Mouse (Mus musculus) limb, embryonic 10.5 days (tissue): ENCODE results near the gene Atl1. TPM values are rescaled to one million over a fixed set of nuclear protein-coding genes. Genes with fewer than 3 reads are reported as not detected.

ENCODE experiments used
- DNase-seq: peaks from one replicate; pipeline ENCODE4 v3.0.0-alpha.2; 2017; ENCODE audit warnings: low spot score
- H3K27ac ChIP-seq: fragments of 300-500 bp; sonication (generic); 2 replicates; pipeline ENCODE4 v1.5.1; 2016; ENCODE audit warnings: mild to moderate bottlenecking
- H3K27me3 ChIP-seq: fragments of 300-500 bp; sonication (generic); 2 replicates; pipeline ENCODE4 v1.6.1; 2016; ENCODE audit warnings: low read depth, mild to moderate bottlenecking; ENCODE audit not compliant: poor library complexity, severe bottlenecking
- H3K36me3 ChIP-seq: fragments of 300-500 bp; sonication (generic); 2 replicates; pipeline ENCODE4 v1.6.1; 2016; ENCODE audit warnings: mild to moderate bottlenecking, moderate library complexity
- H3K4me1 ChIP-seq: fragments of 300-500 bp; sonication (generic); 2 replicates; pipeline ENCODE4 v1.6.1; 2016
- H3K4me3 ChIP-seq: fragments of 300-500 bp; sonication (generic); 2 replicates; pipeline ENCODE4 v1.5.1; 2016; ENCODE audit warnings: mild to moderate bottlenecking, moderate library complexity
- H3K9me3 ChIP-seq: fragments of 300-500 bp; sonication (generic); replicated peaks from 2 replicates; pipeline ENCODE4 v1.6.1; 2016; ENCODE audit warnings: mild to moderate bottlenecking
- WGBS: fragments of 180-500 bp; shearing (Covaris S2); methylation state at CpG from one replicate; pipeline ENCODE4 v1.1.7; 2016; 5-methylcytosine and 5-hydroxymethylcytosine counted together
- polyA plus RNA-seq: library from polyadenylated mRNA; unstranded; fragments of >200 nt; fragmentation: Nextera tagmentation; extraction: Ambion mirVana; gene quantifications from 2 replicates; pipeline ENCODE4 v1.2.1, GENCODE M21; 2016

Atl1 gene
- polyA plus RNA-seq, 1 experiment from 2014 or later: 4.7 TPM

GRCm38 (mm10) chr12:69923128-69923527, 30.7 kb downstream of the Atl1 start:
- Histone ChIP-seq H3K36me3 (no peaks in the 10 kb centered on the region), H3K27ac (no peak overlapping the region), H3K4me1 (no peaks in the 10 kb centered on the region), H3K4me3 (no peak overlapping the region), H3K27me3 (no peaks in the 10 kb centered on the region), H3K9me3 (no peaks in the 10 kb centered on the region)
- DNase-seq: no peak
- WGBS: 89% methylated on average over 3 of the region's 3 CpGs

GRCm38 (mm10) chr12:69923603-69924002, 31.2 kb downstream of the Atl1 start:
- Histone ChIP-seq H3K4me3 (no peak overlapping the region), H3K27me3 (no peaks in the 10 kb centered on the region), H3K36me3 (no peaks in the 10 kb centered on the region), H3K27ac (no peak overlapping the region), H3K9me3 (no peaks in the 10 kb centered on the region), H3K4me1 (no peaks in the 10 kb centered on the region)
- DNase-seq: no peak
- WGBS: 57% methylated on average over 3 of the region's 3 CpGs

GRCm38 (mm10) chr12:69924012-69924411, 31.6 kb downstream of the Atl1 start:
- 15% methylated on average over 5 of the region's 5 CpGs for WGBS
- Histone ChIP-seq H3K27me3 (no peaks in the 10 kb centered on the region), H3K4me3 (no peak overlapping the region), H3K27ac (no peak overlapping the region), H3K4me1 (no peaks in the 10 kb centered on the region), H3K9me3 (no peaks in the 10 kb centered on the region), H3K36me3 (no peaks in the 10 kb centered on the region)
- DNase-seq: peak; percentile 53

GRCm38 (mm10) chr12:69926716-69927115, 34.3 kb downstream of the Atl1 start:
- Histone ChIP-seq H3K36me3 (no peaks in the 10 kb centered on the region), H3K9me3 (no peaks in the 10 kb centered on the region), H3K4me1 (no peaks in the 10 kb centered on the region), H3K27ac (no peak overlapping the region), H3K27me3 (no peaks in the 10 kb centered on the region), H3K4me3 (no peak overlapping the region)
- no peak for DNase-seq
- WGBS: 52% methylated on average over 7 of the region's 7 CpGs

- no peak overlapping the region for H3K4me3 ChIP-seq
Measured at GRCm38 (mm10) chr12:69937731-69938130, 45.3 kb downstream of the Atl1 start.

GRCm38 (mm10) chr12:69939291-69939690, 46.9 kb downstream of the Atl1 start:
- DNase-seq: no peak
- Histone ChIP-seq H3K4me1 (no peaks in the 10 kb centered on the region), H3K9me3 (no peaks in the 10 kb centered on the region), H3K4me3 (no peak overlapping the region), H3K36me3 (no peaks in the 10 kb centered on the region), H3K27ac (no peak overlapping the region), H3K27me3 (no peaks in the 10 kb centered on the region)
- 64% methylated on average over 2 of the region's 2 CpGs for WGBS

More at GRCm38 (mm10) chr12:69937731-69938130, 45.3 kb downstream of the Atl1 start:
- Histone ChIP-seq H3K27me3 (no peaks in the 10 kb centered on the region), H3K27ac (no peak overlapping the region), H3K4me1 (no peaks in the 10 kb centered on the region), H3K36me3 (no peaks in the 10 kb centered on the region), H3K9me3 (no peaks in the 10 kb centered on the region)
- no peak for DNase-seq
- WGBS: 88% methylated on average over 5 of the region's 5 CpGs

GRCm38 (mm10) chr12:69941655-69942329, 49.4 kb downstream of the Atl1 start:
- no peaks in the 10 kb centered on the region for H3K4me1 ChIP-seq
- H3K9me3 ChIP-seq: no peaks in the 10 kb centered on the region
- no peaks in the 10 kb centered on the region for H3K27me3 ChIP-seq
- no peaks in the 10 kb centered on the region for H3K36me3 ChIP-seq
- no peak for DNase-seq
- WGBS: 55% methylated on average over 1 of the region's 1 CpGs
- no peak overlapping the region for H3K4me3 ChIP-seq
- no peak overlapping the region for H3K27ac ChIP-seq

GRCm38 (mm10) chr12:69945861-69946260, 53.4 kb downstream of the Atl1 start:
- no peaks in the 10 kb centered on the region for H3K4me1 ChIP-seq
- no peak for DNase-seq
- no peaks in the 10 kb centered on the region for H3K36me3 ChIP-seq
- no peak overlapping the region for H3K27ac ChIP-seq
- 95% methylated on average over 5 of the region's 5 CpGs for WGBS
- H3K27me3 ChIP-seq: no peaks in the 10 kb centered on the region
- H3K9me3 ChIP-seq: no peaks in the 10 kb centered on the region
- H3K4me3 ChIP-seq: no peak overlapping the region

GRCm38 (mm10) chr12:69947502-69947901, 55.1 kb downstream of the Atl1 start:
- no peaks in the 10 kb centered on the region for H3K9me3 ChIP-seq
- no peaks in the 10 kb centered on the region for H3K27me3 ChIP-seq
- WGBS: 65% methylated on average over 3 of the region's 3 CpGs

GRCm38 (mm10) chr12:69957378-69957777, 65.0 kb downstream of the Atl1 start:
- Histone ChIP-seq H3K9me3 (no peaks in the 10 kb centered on the region), H3K27ac (no peak overlapping the region), H3K36me3 (peaks cover 27% of the 10 kb centered on the region), H3K4me1 (no peaks in the 10 kb centered on the region), H3K27me3 (no peaks in the 10 kb centered on the region), H3K4me3 (no peak overlapping the region)
- 91% methylated on average over 2 of the region's 2 CpGs for WGBS
- DNase-seq: no peak

More at GRCm38 (mm10) chr12:69947502-69947901, 55.1 kb downstream of the Atl1 start:
- H3K27ac ChIP-seq: no peak overlapping the region
- DNase-seq: no peak
- no peaks in the 10 kb centered on the region for H3K4me1 ChIP-seq
- H3K36me3 ChIP-seq: no peaks in the 10 kb centered on the region
- H3K4me3 ChIP-seq: no peak overlapping the region

GRCm38 (mm10) chr12:69962468-69962867, 70.1 kb downstream of the Atl1 start:
- H3K4me3 ChIP-seq: no peak overlapping the region
- H3K36me3 ChIP-seq: peaks cover 74% of the 10 kb centered on the region
- H3K9me3 ChIP-seq: no peaks in the 10 kb centered on the region
- WGBS: 78% methylated on average over 4 of the region's 4 CpGs
- no peak overlapping the region for H3K27ac ChIP-seq
- DNase-seq: peak; percentile 45
- no peaks in the 10 kb centered on the region for H3K4me1 ChIP-seq
- no peaks in the 10 kb centered on the region for H3K27me3 ChIP-seq

- Histone ChIP-seq H3K27me3 (no peaks in the 10 kb centered on the region), H3K36me3 (peaks cover 78% of the 10 kb centered on the region), H3K4me1 (no peaks in the 10 kb centered on the region), H3K9me3 (no peaks in the 10 kb centered on the region), H3K4me3 (no peak overlapping the region), H3K27ac (no peak overlapping the region)
- no peak for DNase-seq
- WGBS: 91% methylated on average over 6 of the region's 6 CpGs
Measured at GRCm38 (mm10) chr12:69963141-69963540, 70.7 kb downstream of the Atl1 start.

- Histone ChIP-seq H3K4me3 (no peak overlapping the region), H3K27me3 (no peaks in the 10 kb centered on the region), H3K27ac (no peak overlapping the region), H3K36me3 (peaks cover 96% of the 10 kb centered on the region), H3K9me3 (no peaks in the 10 kb centered on the region), H3K4me1 (no peaks in the 10 kb centered on the region)
- no peak for DNase-seq
- WGBS: 85% methylated on average over 3 of the region's 3 CpGs
Measured at GRCm38 (mm10) chr12:69965644-69966043, 73.2 kb downstream of the Atl1 start.

GRCm38 (mm10) chr12:69966071-69966470, 73.7 kb downstream of the Atl1 start:
- Histone ChIP-seq H3K27me3 (no peaks in the 10 kb centered on the region), H3K36me3 (peaks cover 97% of the 10 kb centered on the region), H3K4me1 (no peaks in the 10 kb centered on the region), H3K4me3 (no peak overlapping the region), H3K9me3 (no peaks in the 10 kb centered on the region), H3K27ac (no peak overlapping the region)
- no peak for DNase-seq
- WGBS: 92% methylated on average over 5 of the region's 5 CpGs
